Mouse (Mus musculus): ENCODE measurements around the gene Pcnx2. TPM values are rescaled to one million over a fixed set of nuclear protein-coding genes. Genes with fewer than 3 reads are reported as not detected.

The Pcnx2 gene
- polyA plus RNA-seq, 1 experiment from 2014 or later, result 3.3 TPM

- Histone ChIP-seq H3K9me3 (no peaks in the 10 kb centered on the region), H3K4me2 (no peak overlapping the region), H3K36me3 (peaks cover 23% of the 10 kb centered on the region), H3K9ac (no peak overlapping the region), H3K27me3 (no peaks in the 10 kb centered on the region), H3K4me3 (no peak overlapping the region), H3K4me1 (replicated peaks) (peaks cover 7% of the 10 kb centered on the region), H3K27ac (no peak overlapping the region)
- no peak for ATAC-seq (ENCODE audit: low FRiP score)
- 86% methylated on average over 12 of the region's 12 CpGs for WGBS
These were observed 90.2 kb downstream of the Pcnx2 start for GRCm38 (mm10) chr8:125807905-125808310.

- WGBS, result 81% methylated on average over 12 of the region's 12 CpGs
- Histone ChIP-seq H3K9me3 (no peaks in the 10 kb centered on the region), H3K27ac (no peak overlapping the region), H3K4me2 (no peak overlapping the region), H3K4me3 (no peak overlapping the region), H3K9ac (no peak overlapping the region), H3K4me1 (replicated peaks) (peaks cover 7% of the 10 kb centered on the region), H3K27me3 (no peaks in the 10 kb centered on the region), H3K36me3 (peaks cover 22% of the 10 kb centered on the region)
- no peak for ATAC-seq (ENCODE audit: low FRiP score)
These were observed 91.7 kb downstream of the Pcnx2 start for GRCm38 (mm10) chr8:125806459-125806858.

- Histone ChIP-seq H3K9ac (no peak overlapping the region), H3K4me1 (replicated peaks) (no peaks in the 10 kb centered on the region), H3K4me3 (no peak overlapping the region), H3K27ac (no peak overlapping the region), H3K9me3 (no peaks in the 10 kb centered on the region), H3K36me3 (peaks cover 8% of the 10 kb centered on the region), H3K4me2 (no peak overlapping the region), H3K27me3 (no peaks in the 10 kb centered on the region)
- no peak for ATAC-seq (ENCODE audit: low FRiP score)
- WGBS, result 89% methylated on average over 2 of the region's 2 CpGs
These were observed 101.1 kb downstream of the Pcnx2 start for GRCm38 (mm10) chr8:125796970-125797369.

GRCm38 (mm10) chr8:125795341-125795740 lies 102.8 kb downstream of the Pcnx2 start:
- H3K4me1 ChIP-seq (replicated peaks), result no peaks in the 10 kb centered on the region
- H3K36me3 ChIP-seq, result peaks cover 2% of the 10 kb centered on the region; the same call in 1 of the 2 replicates
- no peak overlapping the region for H3K27ac ChIP-seq
- no peak overlapping the region for H3K4me2 ChIP-seq
- no peak overlapping the region for H3K9ac ChIP-seq
- 89% methylated on average over 2 of the region's 2 CpGs for WGBS
- no peak overlapping the region for H3K4me3 ChIP-seq
- H3K9me3 ChIP-seq, result no peaks in the 10 kb centered on the region
- ATAC-seq (ENCODE audit: low FRiP score), result no peak
- H3K27me3 ChIP-seq, result no peaks in the 10 kb centered on the region

GRCm38 (mm10) chr8:125792816-125793455 lies 105.2 kb downstream of the Pcnx2 start:
- Histone ChIP-seq H3K27ac (no peak overlapping the region), H3K9me3 (no peaks in the 10 kb centered on the region), H3K9ac (no peak overlapping the region), H3K27me3 (no peaks in the 10 kb centered on the region), H3K4me3 (no peak overlapping the region), H3K36me3 (peaks cover 2% of the 10 kb centered on the region; the same call in 1 of the 2 replicates), H3K4me1 (replicated peaks) (0 out of 2 replicates have a peak, but pooled peaks cover 3% of the 10 kb centered on the region), H3K4me2 (no peak overlapping the region)
- ATAC-seq (ENCODE audit: low FRiP score), result no peak
- WGBS, result 86% methylated on average over 9 of the region's 9 CpGs

GRCm38 (mm10) chr8:125786886-125787285 lies 111.2 kb downstream of the Pcnx2 start:
- no peak for ATAC-seq (ENCODE audit: low FRiP score)
- WGBS, result 79% methylated on average over 7 of the region's 7 CpGs
- Histone ChIP-seq H3K27me3 (no peaks in the 10 kb centered on the region; the same call in 1 of the 2 replicates), H3K4me3 (no peak overlapping the region), H3K4me1 (replicated peaks) (0 out of 2 replicates have a peak, but pooled peaks cover 6% of the 10 kb centered on the region), H3K36me3 (0 out of 2 replicates have a peak, but pooled peaks cover 4% of the 10 kb centered on the region), H3K9ac (no peak overlapping the region), H3K4me2 (no peak overlapping the region), H3K27ac (no peak overlapping the region), H3K9me3 (no peaks in the 10 kb centered on the region)

GRCm38 (mm10) chr8:125782161-125782560 lies 116.0 kb downstream of the Pcnx2 start:
- H3K9ac ChIP-seq, result no peak overlapping the region
- no peak overlapping the region for H3K4me3 ChIP-seq
- H3K36me3 ChIP-seq, result 0 out of 2 replicates have a peak, but pooled peaks cover 4% of the 10 kb centered on the region
- H3K27me3 ChIP-seq, result no peaks in the 10 kb centered on the region; the same call in 1 of the 2 replicates
- WGBS, result 61% methylated on average over 3 of the region's 3 CpGs
- H3K4me1 ChIP-seq (replicated peaks), result 0 out of 2 replicates have a peak, but pooled peaks cover 4% of the 10 kb centered on the region
- no peak for ATAC-seq (ENCODE audit: low FRiP score)
- H3K4me2 ChIP-seq, result no peak overlapping the region
- no peaks in the 10 kb centered on the region for H3K9me3 ChIP-seq
- H3K27ac ChIP-seq, result no peak overlapping the region

- Histone ChIP-seq H3K27ac (no peak overlapping the region), H3K9me3 (no peaks in the 10 kb centered on the region), H3K4me2 (no peak overlapping the region), H3K4me1 (replicated peaks) (no peaks in the 10 kb centered on the region), H3K36me3 (no peaks in the 10 kb centered on the region), H3K4me3 (no peak overlapping the region), H3K27me3 (no peaks in the 10 kb centered on the region; the same call in 1 of the 2 replicates), H3K9ac (no peak overlapping the region)
- ATAC-seq (ENCODE audit: low FRiP score), result no peak
- WGBS, result 81% methylated on average over 8 of the region's 8 CpGs
These were observed 118.5 kb downstream of the Pcnx2 start for GRCm38 (mm10) chr8:125779656-125780055.

GRCm38 (mm10) chr8:125778919-125779318 lies 119.2 kb downstream of the Pcnx2 start:
- ATAC-seq (ENCODE audit: low FRiP score), result no peak

GRCm38 (mm10) chr8:125777478-125778164 lies 120.5 kb downstream of the Pcnx2 start:
- H3K9ac ChIP-seq, result no peak overlapping the region
- H3K27ac ChIP-seq, result no peak overlapping the region
- H3K4me2 ChIP-seq, result no peak overlapping the region
- H3K36me3 ChIP-seq, result peaks cover 10% of the 10 kb centered on the region; the same call in 1 of the 2 replicates
- no peaks in the 10 kb centered on the region for H3K9me3 ChIP-seq
- H3K4me1 ChIP-seq (replicated peaks), result no peaks in the 10 kb centered on the region
- H3K27me3 ChIP-seq, result no peaks in the 10 kb centered on the region; the same call in 1 of the 2 replicates
- no peak overlapping the region for H3K4me3 ChIP-seq
- no peak for ATAC-seq (ENCODE audit: low FRiP score)
- WGBS, result 83% methylated on average over 12 of the region's 12 CpGs

More at GRCm38 (mm10) chr8:125778919-125779318, 119.2 kb downstream of the Pcnx2 start:
- H3K4me2 ChIP-seq, result no peak overlapping the region
- H3K9ac ChIP-seq, result no peak overlapping the region
- H3K4me1 ChIP-seq (replicated peaks), result no peaks in the 10 kb centered on the region
- no peaks in the 10 kb centered on the region for H3K9me3 ChIP-seq
- no peak overlapping the region for H3K27ac ChIP-seq
- H3K27me3 ChIP-seq, result no peaks in the 10 kb centered on the region; the same call in 1 of the 2 replicates
- no peak overlapping the region for H3K4me3 ChIP-seq
- H3K36me3 ChIP-seq, result no peaks in the 10 kb centered on the region
- 90% methylated on average over 5 of the region's 5 CpGs for WGBS

- peaks cover 15% of the 10 kb centered on the region for H3K36me3 ChIP-seq
- 76% methylated on average over 6 of the region's 6 CpGs for WGBS
These were observed 121.3 kb downstream of the Pcnx2 start for GRCm38 (mm10) chr8:125776800-125777199.

GRCm38 (mm10) chr8:125776314-125776713 lies 121.8 kb downstream of the Pcnx2 start:
- no peak for ATAC-seq (ENCODE audit: low FRiP score)
- Histone ChIP-seq H3K4me2 (no peak overlapping the region), H3K27me3 (no peaks in the 10 kb centered on the region; the same call in 1 of the 2 replicates), H3K4me1 (replicated peaks) (no peaks in the 10 kb centered on the region), H3K27ac (no peak overlapping the region), H3K9me3 (no peaks in the 10 kb centered on the region), H3K36me3 (peaks cover 20% of the 10 kb centered on the region), H3K4me3 (no peak overlapping the region), H3K9ac (no peak overlapping the region)
- WGBS, result 94% methylated on average over 3 of the region's 3 CpGs

More at GRCm38 (mm10) chr8:125776800-125777199, 121.3 kb downstream of the Pcnx2 start:
- Histone ChIP-seq H3K27ac (no peak overlapping the region), H3K27me3 (no peaks in the 10 kb centered on the region; the same call in 1 of the 2 replicates), H3K4me1 (replicated peaks) (no peaks in the 10 kb centered on the region), H3K4me3 (no peak overlapping the region), H3K9ac (no peak overlapping the region), H3K4me2 (no peak overlapping the region), H3K9me3 (no peaks in the 10 kb centered on the region)
- no peak for ATAC-seq (ENCODE audit: low FRiP score)

All from hindbrain, embryonic 13.5 days (tissue).